In genomic region chr12:79803670-79804069, GRCm38 (mm10) we compare ENCODE assay signal across 17 mouse cellular contexts.
"Had no signal": no experiment of that assay in that cellular context is flagged by ENCODE, and none has a peak within 500 bp of the region (broad histone marks: within the 10 kb centered on the region; RNA-seq: fewer than 3 reads in every experiment).

No protein-coding gene starts in this region.

- H3K4me3 ChIP-seq: left cerebral cortex, adult 2 months; liver, embryonic 13.5 days; midbrain, embryonic 12.5 days; midbrain, embryonic 15.5 days; myocyte; neural tube, embryonic 13.5 days had no signal

- H3K27ac ChIP-seq: kidney, postnatal 0 days; left cerebral cortex, adult 2 months; liver, embryonic 13.5 days; midbrain, embryonic 15.5 days; stomach, postnatal 0 days had no signal

- H3K9me3 ChIP-seq: liver, embryonic 13.5 days; midbrain, embryonic 12.5 days; midbrain, embryonic 15.5 days; neural tube, embryonic 13.5 days had no signal

- DNase-seq: kidney, postnatal 36 days; layer of hippocampus, postnatal 36 days; liver, embryonic 13.5 days; lung, adult 2 months; lung, postnatal 14 days; lung, postnatal 4 days; retina, postnatal 1 day; thymus, adult 2 months; thymus, postnatal 14 days; thymus, postnatal 4 days had no signal

- H3K36me3 ChIP-seq: liver, embryonic 13.5 days; midbrain, embryonic 12.5 days; midbrain, embryonic 15.5 days; neural tube, embryonic 13.5 days had no signal

- ATAC-seq: midbrain, embryonic 15.5 days had no signal

- H3K27me3 ChIP-seq: liver, embryonic 13.5 days; midbrain, embryonic 15.5 days; neural tube, embryonic 13.5 days had no signal

- H3K9ac ChIP-seq: liver, embryonic 13.5 days; midbrain, embryonic 12.5 days; midbrain, embryonic 15.5 days; neural tube, embryonic 13.5 days had no signal

- H3K4me2 ChIP-seq: liver, embryonic 13.5 days; midbrain, embryonic 12.5 days; midbrain, embryonic 15.5 days; neural tube, embryonic 13.5 days had no signal
